Mouse (Mus musculus) liver, embryonic 14.5 days (tissue): Measurements from ENCODE around the gene Cd101. TPM values are rescaled to one million over a fixed set of nuclear protein-coding genes. Genes with fewer than 3 reads are reported as not detected.

Source experiments
- ATAC-seq: fragments of 200-750 bp; cut with Nextera tagmentation; 2 replicates; pipeline ENCODE4 v1.8.0; 2017; ENCODE audit warnings: moderate number of reproducible peaks, mild to moderate bottlenecking, moderate library complexity; ENCODE audit not compliant: insufficient read depth
- DNase-seq, 3 experiments: peaks; one replicate each; pipeline ENCODE4 v3.0.0-alpha.2; 2012 to 2013; ENCODE audit warnings: low read depth in 3 of 3, low spot score in 3 of 3
- H3K27ac ChIP-seq: fragments of 300-500 bp; sonication (generic); 2 replicates; pipeline ENCODE4 v1.5.1; 2014; ENCODE audit warnings: moderate library complexity, mild to moderate bottlenecking, control low read depth, inconsistent platforms
- H3K27me3 ChIP-seq: fragments of 300-500 bp; sonication (generic); 2 replicates; pipeline ENCODE4 v1.6.1; 2014; ENCODE audit warnings: mild to moderate bottlenecking, low read length, moderate library complexity; ENCODE audit not compliant: control insufficient read depth, insufficient read depth
- H3K36me3 ChIP-seq: fragments of 300-500 bp; sonication (generic); replicated peaks from 2 replicates; pipeline ENCODE4 v1.6.1; 2014; ENCODE audit warnings: low read depth; ENCODE audit not compliant: control insufficient read depth, insufficient read depth
- H3K4me1 ChIP-seq, 2 experiments: fragments of 200-500 bp in 1 of 2; fragments of 300-500 bp in 1 of 2; sonication (generic) in 1 of 2; replicated peaks; 2 replicates each; pipeline ENCODE4 v1.6.1; 2012 to 2014; ENCODE audit warnings: antibody characterized with exemption in 1 of 2, inconsistent platforms in 1 of 2, low read length in 1 of 2; ENCODE audit not compliant: control insufficient read depth in 2 of 2, insufficient read depth in 2 of 2
- H3K4me2 ChIP-seq: fragments of 300-500 bp; sonication (generic); 2 replicates; pipeline ENCODE4 v1.6.1; 2014; ENCODE audit warnings: low read depth, mild to moderate bottlenecking, control low read depth, moderate library complexity
- H3K4me3 ChIP-seq, 2 experiments: fragments of 200-500 bp in 1 of 2; fragments of 300-500 bp in 1 of 2; sonication (generic) in 1 of 2; 2 replicates each; pipeline ENCODE4 v1.5.1; 2012 to 2014; ENCODE audit warnings: low read depth in 2 of 2, low read length in 2 of 2, mild to moderate bottlenecking in 2 of 2, control low read depth in 1 of 2, inconsistent platforms in 1 of 2, moderate library complexity in 1 of 2; ENCODE audit not compliant: insufficient read depth in 1 of 2
- H3K9ac ChIP-seq: fragments of 300-500 bp; sonication (generic); replicated peaks from 2 replicates; pipeline ENCODE4 v1.6.1; 2014; ENCODE audit warnings: mild to moderate bottlenecking, control low read depth, moderate library complexity
- H3K9me3 ChIP-seq: fragments of 300-500 bp; sonication (generic); 2 replicates; pipeline ENCODE4 v1.6.1; 2016; ENCODE audit warnings: low read length, mixed read lengths; ENCODE audit not compliant: control insufficient read depth
- CTCF ChIP-seq: IDR thresholded peaks from 2 replicates; pipeline ENCODE4 v1.5.1; 2016; ENCODE audit warnings: antibody characterized with exemption, low read depth, control low read depth
- EP300 ChIP-seq: IDR thresholded peaks from 2 replicates; pipeline ENCODE4 v1.6.1; 2016; ENCODE audit warnings: antibody characterized with exemption, low read depth
- WGBS: fragments of 180-500 bp; shearing (Covaris S2); extraction: QIAGEN DNeasy Blood & Tissue Kit; methylation state at CpG from one replicate; pipeline ENCODE4 v1.1.7; 2014; ENCODE audit not compliant: insufficient replicate concordance; 5-methylcytosine and 5-hydroxymethylcytosine counted together
- polyA plus RNA-seq, 2 experiments: library from polyadenylated mRNA; depleted of rRNA in 1 of 2; stranded (reverse) in 1 of 2; unstranded in 1 of 2; fragments of >200 nt; fragmentation: Nextera tagmentation in 1 of 2; extraction: Ambion mirVana in 1 of 2; gene quantifications; 2 replicates each; pipeline versions ENCODE4 v1.2.1 to v1.2.3; 2012 to 2014

Gene Cd101
- polyA plus RNA-seq, 2 experiments = 0.02 to 0.03 TPM

- H3K27me3 ChIP-seq = no peaks in the 10 kb centered on the region
- H3K9ac ChIP-seq = no peak overlapping the region
- H3K4me1 ChIP-seq = peaks cover 0 to 7% of the 10 kb centered on the region in 2 experiments; a peak in 1 of 4 replicates
- no peak for ATAC-seq
- H3K36me3 ChIP-seq = no peaks in the 10 kb centered on the region
- no peak overlapping the region for H3K27ac ChIP-seq
- TF ChIP-seq EP300 (no peak), CTCF (no peak)
- H3K9me3 ChIP-seq = no peaks in the 10 kb centered on the region
- no peak overlapping the region for H3K4me2 ChIP-seq
- H3K4me3 ChIP-seq = no peak overlapping the region
- 47% methylated on average over 8 of the region's 8 CpGs for WGBS
- DNase-seq = no peak
Observed at GRCm38 (mm10) chr3:101055216-101055615, 25.9 kb upstream of the Cd101 start.

DNA sequence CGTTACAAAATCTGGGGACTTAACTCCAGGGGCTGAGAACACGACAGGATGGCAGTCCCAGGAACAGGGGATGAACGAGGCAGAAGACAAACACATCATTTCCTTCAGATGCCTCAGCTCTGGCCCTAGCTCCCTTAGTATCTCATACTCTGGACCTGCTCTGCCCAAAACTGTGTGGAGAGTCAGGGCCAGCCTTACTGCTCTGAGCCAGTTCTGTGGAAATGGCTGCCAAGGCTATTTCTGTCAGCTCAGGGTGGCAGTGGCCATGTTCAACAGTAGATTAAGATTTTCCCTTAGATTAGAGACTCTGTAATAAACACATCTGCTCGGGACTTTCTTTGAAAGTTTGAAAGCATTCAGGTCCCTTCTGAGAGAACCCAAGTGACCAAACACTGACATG, 22.2 kb upstream of the Cd101 start:
- H3K9ac ChIP-seq = no peak overlapping the region
- no peaks in the 10 kb centered on the region for H3K9me3 ChIP-seq
- no peak for ATAC-seq
- no peak overlapping the region for H3K4me2 ChIP-seq
- TF ChIP-seq EP300 = no peak
- no peak for TF ChIP-seq CTCF
- H3K27ac ChIP-seq = no peak overlapping the region
- no peaks in the 10 kb centered on the region for H3K36me3 ChIP-seq
- no peak for DNase-seq
- 46% methylated on average over 4 of the region's 4 CpGs for WGBS
- no peak overlapping the region for H3K4me3 ChIP-seq
- no peaks in the 10 kb centered on the region for H3K4me1 ChIP-seq
- H3K27me3 ChIP-seq = no peaks in the 10 kb centered on the region

- no peak for DNase-seq
- Histone ChIP-seq H3K27ac (no peak overlapping the region), H3K9me3 (no peaks in the 10 kb centered on the region), H3K9ac (no peak overlapping the region), H3K36me3 (no peaks in the 10 kb centered on the region), H3K27me3 (no peaks in the 10 kb centered on the region), H3K4me2 (no peak overlapping the region), H3K4me3 (no peak overlapping the region), H3K4me1 (no peaks in the 10 kb centered on the region)
- ATAC-seq = no peak
- TF ChIP-seq EP300 = no peak
- no peak for TF ChIP-seq CTCF
- 43% methylated on average over 9 of the region's 9 CpGs for WGBS
Observed at GRCm38 (mm10) chr3:101049997-101050396, 20.6 kb upstream of the Cd101 start.

DNA sequence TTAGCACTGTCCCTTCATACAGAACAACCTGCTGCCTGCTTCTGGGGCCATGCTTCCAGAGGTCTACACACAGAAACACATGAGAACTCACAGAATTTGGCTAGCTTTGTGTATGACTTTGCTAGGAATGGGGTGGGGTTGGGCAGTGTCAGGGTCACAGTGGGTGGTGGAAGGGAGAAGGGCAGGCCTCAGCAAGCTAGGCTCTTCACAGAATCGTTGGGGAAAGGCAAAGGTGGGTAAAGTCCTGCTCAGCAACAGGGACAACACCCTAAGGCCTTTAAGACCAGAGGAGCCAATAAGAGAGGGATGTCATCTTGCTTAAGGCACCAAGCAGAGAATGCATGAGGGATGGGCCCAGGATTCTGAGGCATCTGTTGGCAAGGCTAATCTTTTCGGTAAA, 19.4 kb upstream of the Cd101 start:
- no peaks in the 10 kb centered on the region for H3K9me3 ChIP-seq
- H3K4me3 ChIP-seq = no peak overlapping the region
- TF ChIP-seq EP300 = no peak
- no peak for TF ChIP-seq CTCF
- H3K36me3 ChIP-seq = no peaks in the 10 kb centered on the region
- WGBS = 40% methylated on average over 2 of the region's 2 CpGs
- ATAC-seq = no peak
- DNase-seq = no peak
- no peak overlapping the region for H3K27ac ChIP-seq
- H3K4me2 ChIP-seq = no peak overlapping the region
- H3K27me3 ChIP-seq = no peaks in the 10 kb centered on the region
- H3K9ac ChIP-seq = no peak overlapping the region
- no peaks in the 10 kb centered on the region for H3K4me1 ChIP-seq

- no peaks in the 10 kb centered on the region for H3K27me3 ChIP-seq
- no peak overlapping the region for H3K9ac ChIP-seq
- DNase-seq (no peak), ATAC-seq (no peak)
- no peaks in the 10 kb centered on the region for H3K4me1 ChIP-seq
- 67% methylated on average over 15 of the region's 15 CpGs for WGBS
- TF ChIP-seq CTCF (no peak), EP300 (no peak)
- H3K4me3 ChIP-seq = no peak overlapping the region
- H3K27ac ChIP-seq = no peak overlapping the region
- H3K9me3 ChIP-seq = no peaks in the 10 kb centered on the region
- H3K4me2 ChIP-seq = no peak overlapping the region
- no peaks in the 10 kb centered on the region for H3K36me3 ChIP-seq
Observed at GRCm38 (mm10) chr3:101047586-101048275, 18.4 kb upstream of the Cd101 start.
